Mouse (Mus musculus): ENCODE results near the gene Lrrc46. TPM values are rescaled to one million over a fixed set of nuclear protein-coding genes. Genes with fewer than 3 reads are reported as not detected.

Lrrc46 gene
- total RNA-seq, 2 experiments from 2014 or later = 0.25 to 0.36 TPM

- DNase-seq = no peak
Measured at GRCm38 (mm10) chr11:97049492-97050085, 8.4 kb upstream of the Lrrc46 start.

GRCm38 (mm10) chr11:97048090-97048650, 7.0 kb upstream of the Lrrc46 start:
- DNase-seq = no peak

GRCm38 (mm10) chr11:97045861-97046260, 4.7 kb upstream of the Lrrc46 start:
- DNase-seq = no peak

GRCm38 (mm10) chr11:97044902-97045301, 3.7 kb upstream of the Lrrc46 start:
- no peak for DNase-seq

- no peak for DNase-seq
Measured at GRCm38 (mm10) chr11:97040301-97041021, 746 bp downstream of the Lrrc46 start.

- DNase-seq = no peak
Measured at GRCm38 (mm10) chr11:97038881-97039280, 2.3 kb downstream of the Lrrc46 start.

GRCm38 (mm10) chr11:97036141-97036540, 5.1 kb downstream of the Lrrc46 start:
- DNase-seq = no peak

GRCm38 (mm10) chr11:97033781-97034180, 7.4 kb downstream of the Lrrc46 start:
- DNase-seq = no peak

- no peak for DNase-seq
Measured at GRCm38 (mm10) chr11:97032499-97032898, 8.7 kb downstream of the Lrrc46 start.

- no peak for DNase-seq
Measured at GRCm38 (mm10) chr11:97031977-97032376, 9.2 kb downstream of the Lrrc46 start.

GRCm38 (mm10) chr11:97030426-97030825, 10.8 kb downstream of the Lrrc46 start:
- DNase-seq = no peak

- peak; percentile 83 to 93 for DNase-seq
Measured at GRCm38 (mm10) chr11:97029686-97030417, 11.4 kb downstream of the Lrrc46 start, which contains the start of gene Scrn2. TSS of gene Scrn2 (plus strand) at chr11:97029938.

- peak; percentile 89 to 91 for DNase-seq
Measured at GRCm38 (mm10) chr11:97025721-97026344, 15.4 kb downstream of the Lrrc46 start.

- DNase-seq = no peak
Measured at GRCm38 (mm10) chr11:97024977-97025376, 16.2 kb downstream of the Lrrc46 start.

GRCm38 (mm10) chr11:97021873-97022484, 19.2 kb downstream of the Lrrc46 start:
- peak; percentile 74 to 86 for DNase-seq

- DNase-seq = no peak
Measured at GRCm38 (mm10) chr11:97021121-97021765, 20.0 kb downstream of the Lrrc46 start.

GRCm38 (mm10) chr11:97019345-97019708, 21.9 kb downstream of the Lrrc46 start:
- no peak for DNase-seq

- DNase-seq = no peak
Measured at GRCm38 (mm10) chr11:97018583-97019344, 22.4 kb downstream of the Lrrc46 start.

GRCm38 (mm10) chr11:97017696-97018582, 23.3 kb downstream of the Lrrc46 start:
- DNase-seq = no peak
